Mouse (Mus musculus): Measurements from ENCODE around the gene Ackr2. TPM values are rescaled to one million over a fixed set of nuclear protein-coding genes. Genes with fewer than 3 reads are reported as not detected.

Gene Ackr2
- total and polyA plus RNA-seq, 2 experiments from 2014 or later: 1.4 to 2.1 TPM

GRCm38 (mm10) chr9:121916102-121916501, 17.9 kb downstream of the Ackr2 start, which contains the start of gene Cyp8b1:
Cyp8b1 (minus strand) TSS chr9:121916305.
- no peaks in the 10 kb centered on the region for H3K4me1 ChIP-seq (ENCODE audit: insufficient read depth)
- H3K27me3 ChIP-seq (ENCODE audit: insufficient read depth, low read length): no peaks in the 10 kb centered on the region
- no peaks in the 10 kb centered on the region for H3K36me3 ChIP-seq (ENCODE audit: insufficient read depth)
- DNase-seq: no peak
- no peak within 1 kb of the TSS for H3K27ac ChIP-seq (ENCODE audit: low read depth, low read length)
- no peak within 1 kb of the TSS for H3K9ac ChIP-seq
- H3K9me3 ChIP-seq (ENCODE audit: low read length): no peaks in the 10 kb centered on the region
- no peak for ATAC-seq
- WGBS: 79% methylated on average over 8 of the region's 8 CpGs
- H3K4me2 ChIP-seq (ENCODE audit: low read depth): no peak within 1 kb of the TSS
- H3K4me3 ChIP-seq (ENCODE audit: low read depth, low read length): no peak within 1 kb of the TSS
- TF ChIP-seq CTCF (IDR thresholded peaks at IDR 0.05; ENCODE audit: low read depth): no peak

- Histone ChIP-seq H3K27me3 (ENCODE audit: insufficient read depth, low read length) (no peaks in the 10 kb centered on the region), H3K4me2 (ENCODE audit: low read depth) (no peak overlapping the region), H3K4me3 (ENCODE audit: low read depth, low read length) (no peak overlapping the region), H3K36me3 (ENCODE audit: insufficient read depth) (no peaks in the 10 kb centered on the region), H3K4me1 (ENCODE audit: insufficient read depth) (no peaks in the 10 kb centered on the region), H3K27ac (ENCODE audit: low read depth, low read length) (no peak overlapping the region), H3K9me3 (ENCODE audit: low read length) (no peaks in the 10 kb centered on the region), H3K9ac (no peak overlapping the region)
- DNase-seq: no peak
- ATAC-seq: no peak
- no peak for TF ChIP-seq CTCF (IDR thresholded peaks at IDR 0.05; ENCODE audit: low read depth)
- 67% methylated on average over 10 of the region's 10 CpGs for WGBS
These were observed 20.9 kb downstream of the Ackr2 start for GRCm38 (mm10) chr9:121919027-121919501.

- Histone ChIP-seq H3K4me1 (ENCODE audit: insufficient read depth) (no peaks in the 10 kb centered on the region), H3K4me3 (ENCODE audit: low read depth, low read length) (no peak overlapping the region), H3K4me2 (ENCODE audit: low read depth) (no peak overlapping the region), H3K36me3 (ENCODE audit: insufficient read depth) (no peaks in the 10 kb centered on the region), H3K9me3 (ENCODE audit: low read length) (no peaks in the 10 kb centered on the region), H3K9ac (no peak overlapping the region), H3K27ac (ENCODE audit: low read depth, low read length) (no peak overlapping the region), H3K27me3 (ENCODE audit: insufficient read depth, low read length) (no peaks in the 10 kb centered on the region)
- DNase-seq (no peak), ATAC-seq (no peak)
- WGBS: 86% methylated on average over 8 of the region's 8 CpGs
- TF ChIP-seq CTCF (IDR thresholded peaks at IDR 0.05; ENCODE audit: low read depth): no peak
These were observed 25.3 kb downstream of the Ackr2 start for GRCm38 (mm10) chr9:121923443-121923842.

- TF ChIP-seq CTCF (IDR thresholded peaks at IDR 0.05; ENCODE audit: low read depth): no peak
- ATAC-seq (no peak), DNase-seq (no peak)
- Histone ChIP-seq H3K36me3 (ENCODE audit: insufficient read depth) (no peaks in the 10 kb centered on the region), H3K27ac (ENCODE audit: low read depth, low read length) (no peak overlapping the region), H3K27me3 (ENCODE audit: insufficient read depth, low read length) (no peaks in the 10 kb centered on the region), H3K4me3 (ENCODE audit: low read depth, low read length) (no peak overlapping the region), H3K4me1 (ENCODE audit: insufficient read depth) (no peaks in the 10 kb centered on the region), H3K9me3 (ENCODE audit: low read length) (no peaks in the 10 kb centered on the region), H3K9ac (no peak overlapping the region), H3K4me2 (ENCODE audit: low read depth) (no peak overlapping the region)
- 51% methylated on average over 5 of the region's 5 CpGs for WGBS
These were observed 25.8 kb downstream of the Ackr2 start for GRCm38 (mm10) chr9:121923906-121924305.

DNA sequence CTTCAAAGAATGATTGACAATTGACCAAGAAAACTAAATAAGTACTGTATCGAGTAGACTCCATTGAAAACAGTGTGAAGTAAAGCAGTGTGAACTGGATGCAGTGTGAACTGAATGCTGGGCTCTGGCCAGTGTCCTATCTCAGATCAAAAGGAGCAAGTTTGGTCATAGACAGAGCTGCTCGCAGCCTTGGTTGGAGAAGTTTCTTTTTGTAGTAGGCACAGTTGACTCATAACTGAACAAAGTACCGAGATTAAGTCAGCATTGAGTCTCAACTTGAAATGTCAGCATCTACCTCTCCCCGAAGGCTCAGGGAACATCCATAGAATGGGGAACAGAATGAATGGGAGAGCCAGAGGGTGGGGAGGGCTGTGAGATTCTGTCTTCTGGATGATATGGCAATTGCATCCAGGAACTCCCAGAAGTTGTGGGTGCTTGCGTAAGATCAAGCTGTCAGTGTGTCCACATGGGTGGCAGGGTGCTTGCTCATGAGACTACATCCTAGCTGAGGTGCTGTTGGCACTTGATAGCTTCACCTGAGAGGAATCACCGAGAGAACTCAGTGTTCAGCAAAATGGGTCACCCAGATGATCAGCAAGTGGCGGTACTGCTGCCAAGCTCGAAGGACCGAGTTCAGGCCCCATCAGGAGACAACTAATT, 26.9 kb downstream of the Ackr2 start:
- no peak for DNase-seq
- H3K4me2 ChIP-seq (ENCODE audit: low read depth): no peak overlapping the region
- no peak overlapping the region for H3K27ac ChIP-seq (ENCODE audit: low read depth, low read length)
- no peak for ATAC-seq
- no peaks in the 10 kb centered on the region for H3K9me3 ChIP-seq (ENCODE audit: low read length)
- H3K36me3 ChIP-seq (ENCODE audit: insufficient read depth): no peaks in the 10 kb centered on the region
- H3K4me1 ChIP-seq (ENCODE audit: insufficient read depth): no peaks in the 10 kb centered on the region
- WGBS: 86% methylated on average over 9 of the region's 9 CpGs
- H3K4me3 ChIP-seq (ENCODE audit: low read depth, low read length): no peak overlapping the region
- no peaks in the 10 kb centered on the region for H3K27me3 ChIP-seq (ENCODE audit: insufficient read depth, low read length)
- no peak for TF ChIP-seq CTCF (IDR thresholded peaks at IDR 0.05; ENCODE audit: low read depth)
- H3K9ac ChIP-seq: no peak overlapping the region

- WGBS: 78% methylated on average over 8 of the region's 8 CpGs
- no peaks in the 10 kb centered on the region for H3K27me3 ChIP-seq (ENCODE audit: insufficient read depth, low read length)
These were observed 27.8 kb downstream of the Ackr2 start for GRCm38 (mm10) chr9:121925959-121926358.

DNA sequence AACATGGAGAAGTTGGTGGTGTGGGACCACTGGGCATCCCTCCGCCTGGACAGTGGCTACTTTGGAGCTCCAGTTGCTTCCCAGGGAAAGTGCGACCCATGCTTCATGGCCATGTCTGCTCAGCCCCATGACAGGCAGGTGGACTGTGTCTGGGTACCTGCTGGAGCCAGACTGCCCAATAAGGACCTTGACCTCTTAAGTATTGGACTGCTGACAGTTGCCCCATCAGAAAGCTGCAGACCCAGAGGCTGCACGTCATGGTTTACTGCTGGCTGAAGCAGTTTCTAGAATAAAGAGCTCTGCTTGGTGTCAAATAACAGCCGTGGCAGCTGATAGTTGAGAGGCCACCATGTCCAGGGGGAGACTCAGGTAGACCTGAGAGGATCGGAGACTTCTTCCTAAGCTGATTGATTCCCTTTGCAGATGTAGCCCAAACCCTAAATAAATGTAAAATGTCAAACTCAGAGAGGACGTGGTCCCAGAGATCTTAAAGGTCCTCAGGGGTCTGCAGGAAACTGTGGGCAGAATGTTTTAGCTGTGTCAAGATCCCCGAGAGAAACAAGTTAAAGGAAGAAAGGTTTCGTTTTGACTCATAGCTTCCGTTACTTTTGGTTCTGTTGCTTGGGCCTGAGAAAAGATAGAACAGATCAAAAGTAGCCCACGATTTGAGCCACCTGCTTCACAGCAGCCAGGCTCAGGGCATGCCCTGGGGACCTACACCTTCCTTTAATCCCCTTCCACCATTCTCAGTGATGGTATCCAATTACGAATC, 28.7 kb downstream of the Ackr2 start:
- no peak overlapping the region for H3K27ac ChIP-seq (ENCODE audit: low read depth, low read length)
- WGBS: 65% methylated on average over 11 of the region's 11 CpGs
- H3K9ac ChIP-seq: no peak overlapping the region
- no peaks in the 10 kb centered on the region for H3K27me3 ChIP-seq (ENCODE audit: insufficient read depth, low read length)
- no peak for ATAC-seq
- H3K36me3 ChIP-seq (ENCODE audit: insufficient read depth): no peaks in the 10 kb centered on the region
- H3K4me2 ChIP-seq (ENCODE audit: low read depth): no peak overlapping the region
- TF ChIP-seq CTCF (IDR thresholded peaks at IDR 0.05; ENCODE audit: low read depth): no peak
- no peaks in the 10 kb centered on the region for H3K9me3 ChIP-seq (ENCODE audit: low read length)
- DNase-seq: no peak
- no peak overlapping the region for H3K4me3 ChIP-seq (ENCODE audit: low read depth, low read length)
- no peaks in the 10 kb centered on the region for H3K4me1 ChIP-seq (ENCODE audit: insufficient read depth)

More at GRCm38 (mm10) chr9:121925959-121926358, 27.8 kb downstream of the Ackr2 start:
- H3K36me3 ChIP-seq (ENCODE audit: insufficient read depth): no peaks in the 10 kb centered on the region
- DNase-seq (no peak), ATAC-seq (no peak)
- no peak for TF ChIP-seq CTCF (IDR thresholded peaks at IDR 0.05; ENCODE audit: low read depth)
- no peaks in the 10 kb centered on the region for H3K9me3 ChIP-seq (ENCODE audit: low read length)
- H3K4me1 ChIP-seq (ENCODE audit: insufficient read depth): no peaks in the 10 kb centered on the region
- H3K9ac ChIP-seq: no peak overlapping the region
- H3K27ac ChIP-seq (ENCODE audit: low read depth, low read length): no peak overlapping the region
- H3K4me2 ChIP-seq (ENCODE audit: low read depth): no peak overlapping the region
- H3K4me3 ChIP-seq (ENCODE audit: low read depth, low read length): no peak overlapping the region

All from forebrain, postnatal 0 days (tissue).